Mouse (Mus musculus) kidney, adult 2 months (tissue): Measurements from ENCODE around the gene Hist1h2bf.

Source experiments
- CTCF ChIP-seq: fragments of 200-500 bp; conservative IDR thresholded peaks from 2 replicates; pipeline ENCODE4 v1.5.1; 2011; ENCODE audit warnings: low read depth, mild to moderate bottlenecking, control low read depth, low read length, moderate library complexity, mixed read lengths; ENCODE audit not compliant: insufficient read depth, insufficient read length
- POLR2A ChIP-seq: fragments of 200-500 bp; IDR thresholded peaks from one replicate; pipeline ENCODE4 v1.6.1; 2011; ENCODE audit warnings: low read depth, low read length, control low read depth

GRCm38 (mm10) chr13:23595185-23595584 is 21.2 kb upstream of the Hist1h2bf start:
- TF ChIP-seq CTCF (no peak), POLR2A (no peak)
